Mouse (Mus musculus) left cerebral cortex, adult 6 months (tissue): ENCODE measurements around the gene Gm3512. TPM values are rescaled to one million over a fixed set of nuclear protein-coding genes. Genes with fewer than 3 reads are reported as not detected.

Source experiments
- long read RNA-seq, 2 experiments: library from polyadenylated mRNA; unstranded; transcript quantifications; one replicate each; pipeline ENCODE4 v2.0.0; 2019 to 2020
- polyA plus RNA-seq: library from polyadenylated mRNA; unstranded; fragments of <200 nt; fragmentation: Nextera tagmentation; gene quantifications from 2 replicates; pipeline ENCODE4 v1.2.3, GENCODE M21; 2021

The Gm3512 gene
- 3.6 and 4.7 TPM in 2 replicates for polyA plus RNA-seq
- long read RNA-seq, experiment 1, partial matches to known transcripts, result 0 of 34 reads
- long read RNA-seq, experiment 1, other reads (novel, unspliced or antisense), result 33 of 34 reads
- long read RNA-seq, experiment 2, partial matches to known transcripts, result 0 of 5 reads
- long read RNA-seq, experiment 2, other reads (novel, unspliced or antisense), result 5 of 5 reads

DNA sequence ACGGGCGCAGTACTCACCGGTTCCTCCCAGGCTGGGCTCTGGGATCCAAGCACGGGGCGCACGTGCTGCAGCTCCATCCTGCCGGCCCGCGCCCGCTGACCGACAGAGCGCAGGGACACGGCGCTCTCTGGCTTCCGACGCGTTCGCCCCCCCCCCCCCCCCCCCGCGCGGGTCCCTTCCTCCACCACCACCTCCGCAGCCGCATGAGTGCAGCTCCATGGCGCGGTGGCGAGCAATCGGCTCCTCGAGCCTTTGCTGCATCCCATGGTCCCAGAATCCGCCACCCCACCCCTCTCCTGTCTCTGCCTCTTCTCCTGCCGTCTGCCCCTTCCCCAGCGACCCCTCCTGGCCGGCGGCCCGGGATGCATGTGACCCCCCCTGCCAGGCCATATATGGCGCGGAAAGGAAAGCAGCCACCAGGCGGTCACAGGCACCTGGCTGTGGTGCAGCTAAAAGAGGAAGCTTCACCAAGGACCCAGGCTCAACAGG, at the start of gene Gm3512:
Gene Gm3512, minus strand, starts transcription at position 51 of the 489 bp plus-strand sequence.

DNA sequence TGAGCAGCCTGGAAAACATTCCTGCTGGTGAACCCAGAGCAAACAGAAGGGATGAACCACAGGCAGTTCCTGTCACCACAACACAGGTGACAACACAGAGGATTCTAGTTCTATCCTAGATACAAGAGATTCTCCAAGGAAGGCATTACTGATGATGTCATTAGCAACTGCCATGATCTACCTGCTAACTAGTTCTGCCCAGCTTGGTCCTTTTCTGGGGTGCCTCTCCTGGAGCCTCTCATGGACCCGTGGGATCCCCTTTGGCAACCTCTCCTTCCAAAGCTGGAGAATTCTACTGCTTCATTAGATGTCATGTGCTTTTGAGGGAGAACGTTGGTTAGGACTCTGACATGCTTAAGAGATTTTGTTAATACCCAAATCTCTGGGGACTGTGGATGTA, 20.1 kb upstream of the Gm3512 start, which contains the start of gene Gm16434:
Gene Gm16434, minus strand, starts transcription at position 101 of the 400 bp plus-strand sequence.

DNA sequence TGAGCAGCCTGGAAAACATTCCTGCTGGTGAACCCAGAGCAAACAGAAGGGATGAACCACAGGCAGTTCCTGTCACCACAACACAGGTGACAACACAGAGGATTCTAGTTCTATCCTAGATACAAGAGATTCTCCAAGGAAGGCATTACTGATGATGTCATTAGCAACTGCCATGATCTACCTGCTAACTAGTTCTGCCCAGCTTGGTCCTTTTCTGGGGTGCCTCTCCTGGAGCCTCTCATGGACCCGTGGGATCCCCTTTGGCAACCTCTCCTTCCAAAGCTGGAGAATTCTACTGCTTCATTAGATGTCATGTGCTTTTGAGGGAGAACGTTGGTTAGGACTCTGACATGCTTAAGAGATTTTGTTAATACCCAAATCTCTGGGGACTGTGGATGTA, 49.0 kb downstream of the Gm3512 start, which contains the start of gene Gm6676:
Gene Gm6676, minus strand, starts transcription at position 101 of the 400 bp plus-strand sequence.

Other genes with a start within 250 kb of the Gm3512 start
- not detected in 2 replicates for gene Gm6356, start 200.7 kb downstream of the Gm3512 start, polyA plus RNA-seq
- 0.38 and 0.43 TPM in 2 replicates for gene Gm10406, start 147.1 kb downstream of the Gm3512 start, polyA plus RNA-seq
- not detected in 2 replicates for gene Gm3685, start 129.6 kb downstream of the Gm3512 start, polyA plus RNA-seq
- gene Gm3696, start 73.9 kb downstream of the Gm3512 start, polyA plus RNA-seq, result 3.0 and 3.1 TPM in 2 replicates
- not detected in 2 replicates for gene Gm6676, start 49.1 kb downstream of the Gm3512 start, polyA plus RNA-seq
- gene Gm16434, start 20.0 kb upstream of the Gm3512 start, polyA plus RNA-seq, result not detected in 2 replicates
- not detected in 2 replicates for gene Gm3727, start 90.2 kb upstream of the Gm3512 start, polyA plus RNA-seq
- 0.72 and 1.1 TPM in 2 replicates for gene Gm3739, start 140.5 kb upstream of the Gm3512 start, polyA plus RNA-seq
- gene Gm5797, start 157.9 kb upstream of the Gm3512 start, polyA plus RNA-seq, result not detected in 2 replicates
- not detected in 2 replicates for gene Gm8374, start 190.6 kb upstream of the Gm3512 start, polyA plus RNA-seq